Mouse (Mus musculus) urinary bladder, postnatal 14 days (tissue): ENCODE results near the gene Slc41a3.
A peak's percentile ranks its signal among the peaks of the same experiment; 100 is the strongest.

Experiments used
- DNase-seq: peaks from one replicate; pipeline ENCODE4 v3.0.0; 2021; ENCODE audit warnings: low spot score

The Slc41a3 gene

GRCm38 (mm10) chr6:90598197-90598596 is 6.3 kb upstream of the Slc41a3 start:
- DNase-seq: no peak

GRCm38 (mm10) chr6:90600351-90600750 is 4.2 kb upstream of the Slc41a3 start:
- no peak for DNase-seq

- no peak for DNase-seq
These were observed 2.8 kb upstream of the Slc41a3 start for GRCm38 (mm10) chr6:90601736-90602135.

- DNase-seq: no peak
These were observed 2.2 kb upstream of the Slc41a3 start for GRCm38 (mm10) chr6:90602304-90602703.

- no peak for DNase-seq
These were observed 1.4 kb upstream of the Slc41a3 start for GRCm38 (mm10) chr6:90603126-90603525.

GRCm38 (mm10) chr6:90604130-90604529 is 395 bp upstream of the Slc41a3 start:
- DNase-seq: no peak

GRCm38 (mm10) chr6:90605298-90605665 is 757 bp downstream of the Slc41a3 start:
- DNase-seq: no peak

- DNase-seq: peak; percentile 62
These were observed 2.0 kb downstream of the Slc41a3 start for GRCm38 (mm10) chr6:90606538-90606937.

GRCm38 (mm10) chr6:90607196-90607595 is 2.7 kb downstream of the Slc41a3 start:
- peak; percentile 67 for DNase-seq

GRCm38 (mm10) chr6:90608186-90608585 is 3.7 kb downstream of the Slc41a3 start:
- no peak for DNase-seq

- no peak for DNase-seq
These were observed 5.7 kb downstream of the Slc41a3 start for GRCm38 (mm10) chr6:90610248-90610647.

- DNase-seq: no peak
These were observed 8.8 kb downstream of the Slc41a3 start for GRCm38 (mm10) chr6:90613277-90613676.

- no peak for DNase-seq
These were observed 10.8 kb downstream of the Slc41a3 start for GRCm38 (mm10) chr6:90615362-90615761.

- DNase-seq: no peak
These were observed 11.5 kb downstream of the Slc41a3 start for GRCm38 (mm10) chr6:90615991-90616390.

GRCm38 (mm10) chr6:90616481-90616880 is 12.0 kb downstream of the Slc41a3 start:
- no peak for DNase-seq

GRCm38 (mm10) chr6:90618274-90618673 is 13.7 kb downstream of the Slc41a3 start:
- DNase-seq: no peak

GRCm38 (mm10) chr6:90618821-90619636 is 14.5 kb downstream of the Slc41a3 start:
- DNase-seq: peak; percentile 16

GRCm38 (mm10) chr6:90619936-90620335 is 15.4 kb downstream of the Slc41a3 start:
- DNase-seq: no peak

GRCm38 (mm10) chr6:90620791-90621583 is 16.5 kb downstream of the Slc41a3 start:
- DNase-seq: no peak

- DNase-seq: no peak
These were observed 17.0 kb downstream of the Slc41a3 start for GRCm38 (mm10) chr6:90621584-90621890.

- no peak for DNase-seq
These were observed 18.4 kb downstream of the Slc41a3 start for GRCm38 (mm10) chr6:90622758-90623455.

GRCm38 (mm10) chr6:90623456-90623836 is 18.9 kb downstream of the Slc41a3 start:
- DNase-seq: no peak

GRCm38 (mm10) chr6:90624184-90624583 is 19.7 kb downstream of the Slc41a3 start:
- DNase-seq: peak; percentile 74
